In genomic region chr2:73312152-73313116, GRCm38 (mm10) we compare ENCODE assay signal across 7 mouse cellular contexts. TPM values are rescaled to one million over a fixed set of nuclear protein-coding genes. Genes with fewer than 3 reads are reported as not detected.
DNase-seq lines count a peak whose midpoint lies in the region; ATAC-seq lines count a peak whose summit lies in the region.

Gene Scrn3 (plus strand): TSS chr2:73312601.
Gene Cir1 (minus strand): TSS chr2:73312701.

- H3K36me3 ChIP-seq in embryonic facial prominence, embryonic 12.5 days = peaks cover 23% of the 10 kb centered on the region
- H3K36me3 ChIP-seq in limb, embryonic 11.5 days (ENCODE audit: control insufficient read depth, insufficient read depth, low read length) = peaks cover 8% of the 10 kb centered on the region
- H3K36me3 ChIP-seq in midbrain, embryonic 14.5 days (ENCODE audit: control insufficient read depth, insufficient read depth, low read length) = peaks cover 26% of the 10 kb centered on the region

- WGBS in embryonic facial prominence, embryonic 12.5 days = under 1% methylated on average over 64 of the region's 64 CpGs
- under 1% methylated on average over 64 of the region's 64 CpGs for WGBS in limb, embryonic 11.5 days
- under 1% methylated on average over 64 of the region's 64 CpGs for WGBS in midbrain, embryonic 14.5 days

- peaks cover 9% of the 10 kb centered on the region for H3K4me1 ChIP-seq in embryonic facial prominence, embryonic 12.5 days
- H3K4me1 ChIP-seq in limb, embryonic 11.5 days (ENCODE audit: control insufficient read depth, insufficient read depth, low read length) = no peaks in the 10 kb centered on the region
- H3K4me1 ChIP-seq in midbrain, embryonic 14.5 days (ENCODE audit: control insufficient read depth, insufficient read depth, low read length) = peaks cover 9% of the 10 kb centered on the region; the same call in 1 of the 2 replicates

- peak; percentile 96 for ATAC-seq in embryonic facial prominence, embryonic 12.5 days (ENCODE audit: insufficient number of reproducible peaks, insufficient read depth, low FRiP score, low TSS enrichment)
- ATAC-seq in limb, embryonic 11.5 days (ENCODE audit: insufficient number of reproducible peaks, low FRiP score, low TSS enrichment, low read depth) = peak; percentile 93
- ATAC-seq in midbrain, embryonic 14.5 days (ENCODE audit: low FRiP score, low TSS enrichment) = peak; percentile 97

- no peaks in the 10 kb centered on the region for H3K27me3 ChIP-seq in embryonic facial prominence, embryonic 12.5 days
- H3K27me3 ChIP-seq in limb, embryonic 11.5 days (ENCODE audit: control insufficient read depth, insufficient read depth, low read length) = no peaks in the 10 kb centered on the region
- H3K27me3 ChIP-seq in midbrain, embryonic 14.5 days (ENCODE audit: control insufficient read depth, insufficient read depth, low read length) = no peaks in the 10 kb centered on the region

- DNase-seq in adrenal gland, postnatal 25 days = peak; percentile 94
- DNase-seq in heart, adult 11 months = peak; percentile 100
- DNase-seq in kidney, adult 18-20 months = peak; percentile 91
- DNase-seq in limb, embryonic 11.5 days (ENCODE audit: low spot score) = peak; percentile 94
- DNase-seq in midbrain, embryonic 14.5 days = peak; percentile 98
- peak; percentile 89 to 90 for DNase-seq in spleen, adult 18-20 months

- H3K9ac ChIP-seq in embryonic facial prominence, embryonic 12.5 days = peak within 1 kb of the TSS; percentile 83
- H3K9ac ChIP-seq in limb, embryonic 11.5 days (ENCODE audit: low read length) = peak within 1 kb of the TSS; percentile 71
- H3K9ac ChIP-seq in midbrain, embryonic 14.5 days (replicated peaks; ENCODE audit: low read length) = peak within 1 kb of the TSS; percentile 52

- peak within 1 kb of the TSS; percentile 78 for H3K27ac ChIP-seq in embryonic facial prominence, embryonic 12.5 days
- H3K27ac ChIP-seq in limb, embryonic 11.5 days (replicated peaks; ENCODE audit: low read depth, low read length) = peak within 1 kb of the TSS; percentile 43
- H3K27ac ChIP-seq in midbrain, embryonic 14.5 days (replicated peaks; ENCODE audit: low read depth, low read length) = peak within 1 kb of the TSS; percentile 71

- no peaks in the 10 kb centered on the region for H3K9me3 ChIP-seq in embryonic facial prominence, embryonic 12.5 days
- H3K9me3 ChIP-seq in limb, embryonic 11.5 days (ENCODE audit: control insufficient read depth, low read length) = no peaks in the 10 kb centered on the region
- no peaks in the 10 kb centered on the region for H3K9me3 ChIP-seq in midbrain, embryonic 14.5 days (ENCODE audit: control insufficient read depth, low read length)

- H3K4me3 ChIP-seq in embryonic facial prominence, embryonic 12.5 days = peak within 1 kb of the TSS; percentile 90
- peak within 1 kb of the TSS; percentile 84 for H3K4me3 ChIP-seq in limb, embryonic 11.5 days (ENCODE audit: low read depth, low read length)
- peak within 1 kb of the TSS; percentile 72 for H3K4me3 ChIP-seq in midbrain, embryonic 14.5 days (replicated peaks; ENCODE audit: low read depth, low read length)

- peak within 1 kb of the TSS; percentile 85 for H3K4me2 ChIP-seq in embryonic facial prominence, embryonic 12.5 days (replicated peaks)
- H3K4me2 ChIP-seq in limb, embryonic 11.5 days (ENCODE audit: low read depth, severe bottlenecking) = peak within 1 kb of the TSS; percentile 79
- peak within 1 kb of the TSS; percentile 90 for H3K4me2 ChIP-seq in midbrain, embryonic 14.5 days (ENCODE audit: low read length)

RNA-seq across cellular contexts. Expression of gene Scrn3, which starts in this region (rescaled TPM):
- total RNA-seq in adrenal gland, postnatal 25 days (2021) = 24.1 and 29.1 TPM in 2 replicates
- 13.9 and 16.2 TPM in 2 replicates for polyA plus RNA-seq in embryonic facial prominence, embryonic 12.5 days (2016; fragmentation: Nextera tagmentation; extraction: Ambion mirVana)
- 17.0 and 17.8 TPM in 2 replicates for polyA plus RNA-seq in limb, embryonic 11.5 days (2014; fragmentation: Nextera tagmentation; extraction: Ambion mirVana)
- 4.2 and 7.9 TPM in 2 replicates for polyA plus RNA-seq in midbrain, embryonic 14.5 days (2014; fragmentation: Nextera tagmentation; extraction: Ambion mirVana)

RNA-seq across cellular contexts. Expression of gene Cir1, which starts in this region (rescaled TPM):
- total RNA-seq in adrenal gland, postnatal 25 days (2021) = 22.7 and 27.6 TPM in 2 replicates
- polyA plus RNA-seq in embryonic facial prominence, embryonic 12.5 days (2016; fragmentation: Nextera tagmentation; extraction: Ambion mirVana) = 26.8 and 29.7 TPM in 2 replicates
- 23.9 and 25.7 TPM in 2 replicates for polyA plus RNA-seq in limb, embryonic 11.5 days (2014; fragmentation: Nextera tagmentation; extraction: Ambion mirVana)
- polyA plus RNA-seq in midbrain, embryonic 14.5 days (2014; fragmentation: Nextera tagmentation; extraction: Ambion mirVana) = 26.4 and 30.1 TPM in 2 replicates

Comparison
In these comparisons a context has a peak if more than half of its experiments do, and no peak if none do; other contexts are left out.
1. Peak in every context shown above with its lines: DNase-seq, ATAC-seq, H3K4me3 ChIP-seq and H3K27ac ChIP-seq.